Mouse (Mus musculus) layer of hippocampus, adult 9-11 months (tissue): ENCODE results near the gene 4921504E06Rik.

Source experiments
- DNase-seq: peaks from one replicate; pipeline ENCODE4 v3.0.0; 2022

Gene 4921504E06Rik

GRCm38 (mm10) chr2:19416066-19416465 is 137.6 kb downstream of the 4921504E06Rik start:
- DNase-seq, result no peak

DNA sequence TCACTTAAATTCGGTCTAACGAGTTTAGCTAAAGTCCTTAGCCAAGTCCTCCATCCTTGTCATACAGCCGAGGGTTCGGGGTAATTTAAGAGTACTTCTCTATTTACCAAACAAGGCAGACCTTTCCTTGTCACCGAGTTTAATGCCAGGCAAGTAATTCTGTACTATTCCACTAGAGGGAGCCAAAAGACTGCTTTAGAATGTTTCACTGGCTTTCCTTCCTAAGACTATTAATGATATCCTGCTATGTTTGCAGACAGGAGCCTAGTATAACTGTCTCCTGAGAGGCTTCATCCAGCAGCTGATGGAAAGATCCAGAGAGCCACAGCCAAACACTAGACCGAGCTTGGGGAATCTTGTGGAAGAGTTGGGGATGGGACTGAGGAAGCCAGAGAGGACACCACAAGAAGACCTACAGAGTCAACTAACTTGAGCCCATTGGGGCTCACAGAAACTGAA is 138.6 kb downstream of the 4921504E06Rik start:
- peak; percentile 53 for DNase-seq

DNA sequence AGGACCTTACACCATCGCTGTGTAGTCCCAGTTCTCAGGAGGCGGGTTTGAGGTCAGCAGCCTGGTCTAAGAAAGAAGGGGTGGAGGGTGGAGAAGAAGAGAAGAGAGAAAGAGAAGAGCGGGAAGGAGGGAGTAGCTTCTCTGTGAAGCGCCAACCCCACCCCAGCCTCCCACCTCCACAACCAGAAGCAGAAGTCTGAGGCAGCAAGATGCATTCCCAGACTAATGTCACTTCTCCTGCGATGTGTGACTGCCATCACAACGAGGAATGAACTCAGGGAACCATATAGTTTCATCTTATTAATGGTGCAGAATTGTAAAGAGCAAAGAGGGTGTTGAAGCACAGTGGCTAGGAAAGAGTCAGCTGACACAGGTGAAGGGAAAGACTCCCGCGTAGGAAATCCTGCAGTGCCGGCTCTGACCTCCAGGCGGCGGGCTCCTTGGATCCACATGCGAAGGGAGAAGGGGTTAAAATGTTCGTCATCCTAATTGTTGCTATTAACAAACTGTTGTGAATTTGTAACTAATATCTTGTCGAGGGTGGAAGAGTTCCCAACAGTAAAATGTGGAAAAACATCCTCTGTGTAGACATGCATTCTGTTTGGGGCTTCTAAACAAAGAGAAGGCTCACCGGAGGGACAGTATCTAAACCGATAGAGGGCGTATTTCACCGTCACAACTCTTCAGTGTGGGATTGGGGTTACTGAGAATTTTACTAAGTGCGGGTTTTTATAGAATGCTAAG is 139.3 kb downstream of the 4921504E06Rik start:
- DNase-seq, result peak; percentile 21
